Mouse (Mus musculus) right cerebral cortex, postnatal 4 days (tissue): Measurements from ENCODE around the gene Kcna4.

Experiments
- DNase-seq: peaks from one replicate; pipeline ENCODE4 v3.0.0-alpha.2; 2022

Gene Kcna4

DNA sequence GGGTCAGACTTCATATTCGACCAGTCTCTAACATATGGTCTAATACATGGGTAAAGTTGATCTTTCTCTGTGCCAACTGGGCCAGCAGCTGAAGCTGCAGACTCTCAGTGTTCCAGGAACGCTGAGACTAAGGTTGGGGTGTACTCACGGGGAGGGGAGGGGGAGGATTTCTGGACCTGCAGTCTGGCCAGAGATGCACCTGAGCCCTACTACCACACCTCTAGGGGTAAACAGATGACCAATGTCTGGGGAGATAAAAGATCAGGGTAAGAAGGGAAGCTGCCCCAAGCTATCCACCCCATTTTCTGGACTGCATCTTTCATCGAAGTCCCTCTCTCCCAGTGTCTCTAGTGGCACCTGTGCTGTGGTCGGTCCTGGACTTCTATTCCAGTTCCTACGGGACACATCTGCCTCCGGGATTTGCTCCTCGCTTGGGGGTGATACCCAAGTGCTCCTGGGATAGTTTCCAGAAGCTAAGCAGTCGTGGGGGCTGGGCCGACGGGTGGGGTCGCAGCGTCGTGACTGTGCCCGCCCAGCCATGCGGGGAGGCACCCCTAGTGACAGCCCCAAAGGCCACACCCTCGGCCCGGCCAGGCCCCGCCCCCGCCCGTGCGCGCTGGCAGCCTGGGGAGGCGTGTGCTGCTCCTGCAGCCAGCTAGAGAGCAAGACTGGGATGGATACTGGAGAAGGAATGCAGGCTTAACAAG, at the start of gene Kcna4:
Kcna4 (plus strand) TSS at position 650 of the 707 bp plus-strand sequence.
- peak; percentile 65 for DNase-seq

DNA sequence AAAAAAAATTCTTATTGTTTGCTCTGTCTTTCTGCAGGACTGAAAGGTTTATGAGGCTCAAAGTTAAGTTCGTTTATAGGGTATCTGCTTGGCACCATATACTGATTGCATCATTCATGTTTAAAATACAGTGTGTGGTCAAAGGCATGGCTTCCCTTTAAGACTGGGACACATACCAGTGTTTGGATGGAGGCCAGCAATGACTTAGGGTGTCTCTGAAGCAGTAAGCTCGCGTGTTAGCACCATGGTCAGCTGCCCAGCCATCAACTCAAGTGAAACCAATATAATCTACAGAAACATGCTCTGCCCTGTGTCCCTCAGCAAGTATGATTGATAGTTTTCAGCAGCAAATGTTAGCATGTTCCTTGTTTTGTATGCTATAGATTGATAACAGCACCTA, 32.3 kb upstream of the Kcna4 start:
- DNase-seq = no peak

DNA sequence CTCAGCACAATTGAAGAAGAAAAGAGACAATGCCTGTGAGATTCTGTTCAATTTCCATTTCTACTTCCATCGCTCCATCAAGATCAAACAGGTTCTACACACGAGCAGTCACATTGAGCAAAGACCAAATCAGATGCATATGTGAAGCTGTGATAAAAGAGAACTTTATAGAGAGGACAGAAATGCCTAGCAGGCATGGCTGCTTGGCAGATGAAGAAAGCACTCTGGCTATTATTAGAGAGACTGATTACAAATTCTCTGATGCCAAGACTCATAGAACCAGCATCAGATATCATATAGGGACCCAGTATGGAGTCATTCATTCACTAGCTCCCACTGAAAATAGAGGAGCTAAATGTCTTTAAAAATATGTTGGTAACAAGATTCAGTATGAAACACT, 24.2 kb upstream of the Kcna4 start:
- DNase-seq = no peak

DNA sequence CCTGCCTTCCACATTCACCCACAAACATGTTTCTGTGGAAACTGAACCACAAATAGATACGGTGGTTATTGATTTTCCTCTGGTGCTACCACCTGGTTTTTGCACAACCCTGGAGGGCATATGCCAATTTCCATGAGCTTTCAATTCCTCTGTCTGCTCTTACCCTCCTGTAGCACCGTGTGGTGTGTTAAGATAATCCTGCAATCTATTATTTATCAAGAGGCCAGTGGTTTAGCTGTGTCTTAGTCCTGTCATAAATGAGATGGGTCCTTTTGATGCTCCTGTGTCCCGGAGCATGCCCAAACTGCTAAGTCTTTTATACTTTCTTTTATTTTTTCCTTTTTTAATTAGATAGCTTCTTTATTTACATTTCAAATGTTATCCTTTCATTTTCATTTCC, 20.4 kb upstream of the Kcna4 start:
- DNase-seq = no peak

DNA sequence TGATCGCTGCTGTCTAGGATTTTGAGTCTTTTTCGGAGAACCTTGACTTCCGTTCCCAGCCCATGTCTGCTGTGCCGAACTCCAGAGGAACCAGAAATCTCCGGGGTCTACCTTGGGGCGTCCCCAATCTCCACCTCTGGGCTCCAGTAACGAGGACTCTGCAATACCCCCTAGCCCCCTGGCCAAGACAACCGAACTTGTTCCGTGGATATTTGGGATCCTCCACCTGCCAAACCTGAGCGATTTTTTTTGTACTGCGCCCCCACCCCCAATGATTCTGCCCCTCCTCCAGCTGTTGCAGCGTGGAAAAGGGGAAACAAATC, 219 bp downstream of the Kcna4 start:
- no peak for DNase-seq

DNA sequence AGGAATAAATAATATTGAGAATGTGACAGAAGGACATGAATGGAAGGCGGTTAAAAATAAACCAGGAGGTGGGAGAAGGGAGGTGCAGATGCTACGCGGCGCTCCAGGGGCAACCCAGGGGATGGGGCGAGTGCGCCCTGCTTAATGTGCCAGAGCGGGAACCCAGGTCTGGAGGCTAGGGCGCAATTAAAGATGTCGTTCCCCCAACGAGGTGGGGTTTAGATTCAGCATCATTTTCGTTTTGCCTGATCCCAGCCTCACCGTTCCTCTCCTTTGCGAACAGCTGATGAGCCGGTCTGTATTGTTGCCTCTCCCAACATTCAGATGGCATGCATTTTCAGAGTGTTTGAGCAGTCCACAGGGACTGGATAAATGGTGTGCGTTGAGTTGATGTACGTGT, 703 bp downstream of the Kcna4 start:
- peak; percentile 41 for DNase-seq

DNA sequence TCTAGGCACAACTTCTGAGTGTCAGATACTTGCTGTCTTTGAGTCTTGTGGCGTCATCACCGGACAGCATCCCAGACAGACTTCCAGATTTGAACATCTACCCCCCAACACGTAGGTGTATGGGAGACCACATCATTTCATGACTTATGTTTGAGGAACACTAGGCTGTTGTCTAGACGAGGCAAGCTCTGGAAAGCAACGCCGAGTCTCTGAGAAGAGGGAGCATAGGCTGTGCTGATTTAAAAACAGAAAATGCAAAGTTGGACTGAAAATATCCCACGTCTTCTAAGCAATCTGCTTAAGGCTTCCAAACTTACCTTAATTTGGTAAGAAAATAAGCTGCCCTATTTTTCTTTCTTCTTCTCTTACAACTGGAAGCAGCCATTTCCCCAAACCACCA, 4.1 kb downstream of the Kcna4 start:
- no peak for DNase-seq

DNA sequence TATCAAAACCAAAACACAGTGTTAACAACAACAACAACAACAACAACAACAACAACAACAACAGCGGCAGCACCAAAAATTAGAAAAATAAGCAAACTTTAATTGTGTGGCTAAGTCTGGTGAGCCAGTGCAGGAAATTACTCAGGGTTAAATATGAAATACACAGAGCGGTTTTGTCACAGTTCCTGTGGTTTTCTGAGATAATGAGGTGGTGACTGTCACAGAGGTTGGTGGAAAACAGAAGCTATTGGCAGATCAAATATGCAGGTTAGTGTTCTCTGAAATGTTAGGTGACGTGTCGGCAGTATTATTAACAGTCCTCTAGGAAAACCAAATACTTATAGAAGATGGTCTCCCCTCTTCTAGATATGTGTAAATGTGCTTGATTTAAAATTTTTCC, 11.4 kb downstream of the Kcna4 start:
- no peak for DNase-seq

DNA sequence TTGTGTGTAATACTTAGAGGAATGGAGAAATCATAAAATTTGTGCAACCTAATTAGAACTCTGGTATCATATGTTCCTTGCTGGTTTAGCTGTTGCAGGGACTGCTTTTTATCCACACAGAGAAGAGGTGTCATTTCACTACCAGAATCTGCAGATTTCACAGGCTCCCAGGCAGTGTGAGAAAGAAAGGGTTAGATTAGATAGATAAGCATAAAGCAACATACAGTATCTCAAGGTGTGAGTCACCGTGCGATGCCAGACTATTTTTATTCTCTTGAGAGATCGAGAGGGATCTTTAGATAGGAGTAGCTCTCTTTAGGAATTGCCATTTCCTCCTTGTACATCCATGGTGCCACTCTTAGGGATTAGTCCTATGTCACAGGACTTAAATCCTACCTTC, 14.3 kb downstream of the Kcna4 start:
- DNase-seq = no peak

DNA sequence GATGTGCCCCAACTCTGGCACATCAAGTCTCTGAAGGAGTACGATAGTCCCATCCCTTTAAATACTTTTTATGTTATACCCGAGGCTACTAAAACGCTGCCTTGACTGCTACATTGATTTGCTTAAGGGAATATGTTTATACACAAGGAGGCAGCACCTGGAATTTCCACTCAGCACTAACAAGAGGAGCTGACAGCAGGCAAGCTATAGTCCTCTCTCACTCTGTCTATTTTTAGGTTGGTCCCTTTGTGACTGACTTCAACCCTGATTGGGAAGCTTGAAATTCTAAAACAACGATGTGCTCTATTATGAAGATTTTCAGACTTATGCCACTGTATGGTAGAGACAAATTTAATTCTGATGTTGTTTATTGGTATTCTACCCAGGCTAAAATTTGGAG, 15.6 kb downstream of the Kcna4 start:
- no peak for DNase-seq

DNA sequence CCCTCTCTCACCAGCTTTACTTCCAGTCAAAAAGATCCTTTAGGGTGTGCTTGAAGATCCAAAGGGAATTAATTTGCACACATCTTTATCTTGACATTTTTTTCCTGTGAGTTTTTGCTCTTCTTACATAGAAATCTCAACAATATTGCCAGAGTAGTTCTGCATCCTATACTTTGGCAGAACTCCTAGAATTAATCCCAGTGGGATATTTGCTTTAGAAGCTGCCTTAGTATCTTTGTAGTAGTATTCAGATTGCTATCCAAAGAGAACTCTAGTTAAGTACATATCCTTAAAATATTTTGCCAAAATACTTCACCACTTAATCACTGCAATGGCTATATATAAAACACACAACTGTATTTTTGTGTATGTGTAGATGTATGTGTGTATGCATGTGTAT, 28.2 kb downstream of the Kcna4 start:
- no peak for DNase-seq

DNA sequence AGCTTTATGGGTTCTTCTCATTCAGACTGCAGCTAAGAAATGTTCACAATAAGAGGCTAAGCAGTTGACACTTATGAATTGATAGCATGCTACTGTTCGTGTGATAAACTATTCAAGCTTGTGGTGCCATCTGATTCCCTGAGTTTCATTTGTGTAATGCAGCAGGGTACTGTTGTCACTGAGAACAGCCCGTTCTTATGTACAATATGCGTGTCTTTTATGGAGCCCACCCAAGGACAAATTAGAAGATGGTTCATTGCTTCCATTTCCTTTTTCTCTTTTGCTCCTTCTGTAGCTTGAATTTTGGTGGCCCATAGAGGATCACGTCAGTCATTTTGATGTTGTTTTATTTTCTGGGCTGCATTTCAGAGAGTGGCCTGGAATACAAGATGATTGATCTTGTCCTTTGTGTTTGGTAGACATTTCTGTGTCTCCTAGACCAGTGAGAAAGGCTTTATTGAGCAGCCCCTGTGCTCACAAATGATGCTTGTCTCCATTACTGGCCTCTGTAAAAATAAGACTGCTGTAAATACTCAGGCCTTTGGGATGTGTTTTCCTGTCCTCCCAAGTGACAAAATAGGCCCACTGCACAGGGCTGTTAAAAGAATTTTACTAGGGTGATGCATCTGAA, 31.3 kb downstream of the Kcna4 start:
- no peak for DNase-seq

DNA sequence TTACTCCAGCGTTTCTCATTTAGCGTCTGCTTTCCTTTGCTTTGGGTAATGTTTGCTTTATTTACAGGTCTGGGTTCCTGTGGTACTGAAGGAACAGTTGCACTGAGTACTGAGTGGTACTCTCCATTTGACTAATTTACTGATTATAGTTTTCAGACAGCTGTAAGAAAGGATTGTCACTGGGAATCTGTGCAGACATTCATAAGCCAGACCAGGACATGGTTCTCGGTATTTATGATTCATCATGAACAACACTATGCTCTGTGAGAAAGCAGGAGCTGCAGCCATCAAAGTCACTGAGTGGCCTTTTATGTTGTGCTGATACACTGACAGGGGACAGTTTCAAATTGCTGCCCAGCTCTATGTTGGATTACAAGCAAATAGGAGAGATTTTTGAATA, 33.7 kb downstream of the Kcna4 start:
- DNase-seq = no peak

DNA sequence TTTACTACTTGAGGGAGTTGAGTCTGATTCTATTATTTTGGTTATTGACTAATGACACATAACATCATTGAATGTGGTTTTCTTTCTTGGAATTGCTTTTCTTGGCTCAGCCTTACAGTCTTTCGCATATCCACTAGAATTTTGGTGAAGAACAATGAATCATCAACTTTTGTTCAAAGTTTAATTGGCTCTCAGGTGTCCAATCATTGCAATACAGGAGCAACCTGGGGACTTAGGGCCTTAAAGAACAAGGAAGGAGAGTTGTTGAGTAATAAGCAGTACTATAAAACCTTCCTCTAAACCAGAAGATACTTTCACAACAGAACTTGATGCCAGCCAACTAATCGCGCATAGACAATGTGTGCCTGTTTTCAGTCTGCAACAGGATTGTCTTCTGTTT, 36.8 kb downstream of the Kcna4 start:
- no peak for DNase-seq

DNA sequence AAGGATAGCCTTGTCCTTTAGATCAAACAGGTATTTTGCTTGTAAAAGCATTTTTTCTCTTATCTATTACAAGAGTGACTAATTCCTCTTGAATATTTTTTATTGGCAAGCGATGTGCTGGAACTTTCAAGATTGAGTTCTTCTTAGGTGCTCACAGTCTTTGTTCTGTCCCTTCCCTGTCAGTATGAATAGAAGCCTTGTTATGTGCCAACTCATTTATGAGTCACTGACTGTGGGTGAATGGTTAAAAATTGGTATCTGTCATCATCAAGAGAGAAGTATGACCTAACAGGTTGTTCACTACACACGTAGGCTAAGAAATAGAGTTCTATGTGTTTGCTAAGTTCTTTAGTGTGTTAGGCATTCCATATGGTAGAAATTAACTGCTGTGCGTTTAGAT, 50.9 kb downstream of the Kcna4 start:
- DNase-seq = no peak

DNA sequence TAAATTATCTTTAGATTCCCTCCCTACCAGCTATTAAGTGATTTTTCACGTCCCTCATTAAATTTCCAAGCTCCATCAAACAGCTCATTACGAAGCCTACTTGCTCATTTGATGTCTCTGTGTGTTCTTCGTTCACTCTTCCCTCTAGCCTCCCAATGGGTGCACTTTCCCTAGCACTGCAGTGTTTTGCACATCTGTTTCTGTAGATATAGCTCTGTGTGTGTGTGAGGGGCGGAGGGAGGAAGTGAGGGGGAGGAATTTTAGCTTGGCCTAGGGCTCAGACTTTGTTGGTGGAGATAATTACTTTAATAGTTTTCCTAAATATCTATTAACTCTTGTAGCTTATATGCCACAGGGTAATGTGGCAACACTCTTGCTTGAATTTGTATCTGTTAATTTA, 54.4 kb downstream of the Kcna4 start:
- DNase-seq = no peak

DNA sequence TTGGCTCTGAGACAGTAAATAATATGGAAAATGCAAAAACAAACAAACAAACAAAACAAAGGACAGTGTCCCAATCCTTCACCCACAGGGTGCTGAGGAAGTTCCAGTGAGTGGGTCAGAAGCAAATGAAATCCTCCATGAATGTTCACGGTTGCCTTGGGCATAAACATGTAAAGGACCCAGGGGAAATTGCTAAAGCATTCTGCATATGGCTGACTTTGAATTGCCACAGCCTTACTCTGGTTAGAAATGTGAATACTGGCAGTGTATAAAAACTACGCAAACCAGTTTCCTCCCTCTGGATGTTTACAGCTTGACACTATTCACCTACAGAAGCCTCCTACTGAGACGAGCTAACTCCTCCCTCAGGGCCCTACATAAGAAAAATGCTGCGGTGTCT, 54.9 kb downstream of the Kcna4 start:
- DNase-seq = no peak
